Mouse (Mus musculus) heart, postnatal 0 days (tissue): ENCODE data around the gene Tmem87b.

Experiments used
- CTCF ChIP-seq: IDR thresholded peaks from 2 replicates; pipeline ENCODE4 v1.5.1; 2016; ENCODE audit warnings: antibody characterized with exemption, control low read depth, low read depth
- EP300 ChIP-seq: IDR thresholded peaks from 2 replicates; pipeline ENCODE4 v1.6.1; 2016; ENCODE audit warnings: antibody characterized with exemption, low read depth

DNA sequence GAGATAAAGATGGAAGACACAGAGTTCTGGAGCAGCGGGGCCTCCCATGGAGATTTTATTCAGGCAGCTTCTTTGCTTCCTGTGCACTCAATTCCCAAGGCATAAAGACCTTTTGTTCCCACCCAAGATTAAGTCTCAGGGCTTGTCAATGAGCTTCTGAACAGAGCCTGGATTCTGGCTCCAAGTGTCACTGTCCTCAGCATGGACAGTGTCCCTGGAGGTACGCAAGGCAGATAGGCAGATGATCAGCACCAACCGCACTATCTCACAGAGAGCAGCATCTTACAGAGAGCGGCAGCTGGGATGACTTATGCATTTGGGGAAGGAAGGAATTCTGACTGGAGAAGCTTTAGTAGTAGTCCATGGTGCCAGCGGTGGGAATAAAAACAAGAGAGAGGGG lies 31.6 kb upstream of the Tmem87b start:
- TF ChIP-seq CTCF: no peak
- TF ChIP-seq EP300: no peak
